Mouse (Mus musculus) common myeloid progenitor, adult 5-6 weeks (primary cell): Measurements from ENCODE around the gene Dct. TPM values are rescaled to one million over a fixed set of nuclear protein-coding genes. Genes with fewer than 3 reads are reported as not detected.

Source experiments
- ATAC-seq: replicated peaks from 2 replicates; pipeline ENCODE4 v1.8.0; 2016; ENCODE audit warnings: low read depth, mild to moderate bottlenecking, moderate TSS enrichment, inconsistent platforms; ENCODE audit not compliant: poor library complexity, severe bottlenecking
- total RNA-seq: library from RNA; stranded (forward); fragments of 200-1000, 187-1606 nt; gene quantifications from 2 replicates; pipeline ENCODE4 v1.2.3, GENCODE M21; 2017

Gene Dct
- total RNA-seq, 1 experiment from 2014 or later: 0.27 TPM

DNA sequence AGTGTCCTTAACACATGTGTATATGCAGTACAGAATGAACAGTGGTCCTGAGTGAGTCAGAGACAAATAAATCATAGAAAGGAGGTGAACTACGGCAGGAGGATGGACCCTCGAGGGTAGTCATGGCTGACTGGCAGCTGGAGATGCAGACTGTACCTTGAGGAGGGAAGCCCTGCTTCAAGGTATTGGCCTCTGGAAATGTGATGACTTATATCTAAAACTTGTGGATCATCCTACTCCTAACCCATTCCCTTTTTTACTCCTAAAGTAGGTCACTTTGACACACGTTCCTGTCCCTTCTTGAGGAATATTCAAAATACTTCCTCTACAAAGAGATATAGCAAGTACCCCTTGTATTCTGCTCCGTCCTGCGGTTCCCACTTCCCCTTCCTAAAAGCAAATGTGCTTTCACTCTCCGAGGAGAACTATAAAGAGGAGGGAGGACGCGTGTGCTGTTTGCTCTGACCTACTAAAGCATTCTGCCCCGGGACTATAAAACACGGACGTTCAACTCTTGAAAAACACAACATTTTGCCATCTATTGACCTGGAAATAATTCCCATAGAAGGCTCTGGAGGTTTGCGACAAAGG is 2.3 kb downstream of the Dct start:
- ATAC-seq: peak; percentile 95

DNA sequence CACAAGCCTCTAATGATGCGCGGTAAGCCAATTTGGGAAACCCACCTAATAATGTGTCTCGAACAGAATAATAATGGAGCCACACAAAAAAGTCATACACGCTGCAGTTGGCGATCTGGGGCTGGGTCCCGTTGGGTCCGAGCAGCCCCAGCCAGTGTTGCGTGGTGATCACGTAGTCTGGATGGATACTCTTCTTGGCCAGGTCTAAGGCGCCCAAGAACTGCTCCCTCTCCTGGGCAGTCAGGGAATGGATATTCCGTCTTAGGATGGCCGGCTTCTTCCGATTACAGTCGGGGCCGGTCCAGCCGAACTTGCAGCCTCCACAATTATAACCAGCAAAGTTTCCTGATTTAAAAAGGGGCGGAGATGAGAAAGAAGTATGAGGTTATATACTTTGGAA is 9.1 kb downstream of the Dct start:
- no peak for ATAC-seq

DNA sequence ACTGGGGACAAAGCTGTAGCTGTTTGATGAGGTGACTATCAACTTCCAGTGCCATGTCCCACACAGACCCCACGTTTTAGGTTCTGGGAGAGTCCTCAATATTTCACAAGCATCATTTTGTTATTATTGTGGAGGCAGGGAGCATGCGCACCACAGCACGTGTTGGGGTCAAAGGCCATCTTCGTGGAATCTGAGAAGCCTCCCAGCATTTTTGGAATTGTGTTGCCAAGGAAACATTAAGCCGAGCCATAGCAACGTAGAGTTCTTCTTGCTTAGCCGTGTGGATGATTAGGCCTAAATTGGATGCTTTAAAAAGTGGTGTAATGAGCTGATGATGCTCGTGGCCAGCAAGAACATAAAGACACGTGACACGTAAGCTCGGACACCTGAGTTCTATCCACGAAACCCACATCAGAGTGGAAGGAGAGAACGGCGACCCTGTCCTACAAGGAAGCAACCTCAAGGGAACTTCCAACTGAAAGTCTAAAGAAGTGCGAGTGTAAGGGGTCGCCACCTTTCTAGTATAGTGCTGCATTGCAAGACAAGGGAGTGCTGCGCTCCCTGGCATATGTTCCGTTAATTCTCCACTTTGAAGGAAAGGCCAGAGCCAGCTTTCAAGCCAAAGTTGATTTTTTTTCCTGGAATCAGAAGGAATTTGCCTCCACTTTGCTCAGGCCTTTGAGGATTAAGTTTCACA is 9.8 kb downstream of the Dct start:
- ATAC-seq: no peak

DNA sequence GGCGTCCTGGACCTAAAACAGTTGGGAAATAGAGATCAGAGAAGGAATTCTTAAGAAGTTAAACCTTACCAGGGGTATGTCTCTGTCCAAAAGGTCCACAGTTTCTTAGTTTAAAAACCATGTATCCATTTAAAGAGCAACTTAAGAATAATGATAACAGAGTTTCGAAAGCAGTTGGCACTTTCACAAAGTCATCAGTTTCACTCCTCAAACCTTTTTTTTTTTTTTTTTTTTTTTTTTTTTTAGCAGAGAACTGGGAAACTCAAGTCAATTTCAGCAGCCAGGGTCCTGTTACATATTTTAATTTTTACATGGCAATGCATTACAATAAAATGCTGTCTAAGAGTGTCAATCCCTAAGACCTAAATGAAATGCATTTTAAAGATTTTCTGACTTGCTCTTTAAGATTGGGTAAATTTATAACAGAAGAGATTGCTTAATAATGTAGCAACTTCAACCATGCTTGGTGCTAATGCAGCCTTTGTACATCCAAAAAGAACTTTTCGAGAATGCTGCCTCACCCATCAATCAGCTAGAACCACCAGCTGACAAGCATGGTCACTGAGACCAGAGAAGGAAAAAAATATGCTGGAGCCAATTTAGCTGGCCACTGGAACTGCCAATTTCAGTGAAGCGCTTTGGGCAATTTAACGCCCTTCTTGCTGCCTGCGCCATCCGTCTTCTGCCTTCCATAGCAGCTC is 11.3 kb downstream of the Dct start:
- no peak for ATAC-seq

DNA sequence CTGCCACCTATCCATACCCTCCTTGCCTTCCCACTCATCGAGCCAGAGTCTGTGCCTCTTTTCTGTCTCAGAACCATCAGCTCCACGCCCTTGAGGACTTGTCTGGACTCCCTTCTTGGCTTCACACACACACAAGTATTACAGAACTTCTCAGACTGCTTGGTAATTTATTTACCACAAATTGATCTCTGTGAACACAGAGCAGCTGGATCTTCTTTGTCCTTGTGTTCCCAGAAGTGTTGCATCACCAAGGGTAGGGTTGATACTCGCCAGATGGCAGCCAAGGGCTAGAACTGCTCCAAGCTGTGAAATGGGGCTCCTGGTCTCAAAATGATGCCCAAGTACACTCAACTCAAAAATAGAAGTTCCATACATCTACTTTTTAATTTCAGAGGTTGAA is 13.0 kb downstream of the Dct start:
- ATAC-seq: no peak

DNA sequence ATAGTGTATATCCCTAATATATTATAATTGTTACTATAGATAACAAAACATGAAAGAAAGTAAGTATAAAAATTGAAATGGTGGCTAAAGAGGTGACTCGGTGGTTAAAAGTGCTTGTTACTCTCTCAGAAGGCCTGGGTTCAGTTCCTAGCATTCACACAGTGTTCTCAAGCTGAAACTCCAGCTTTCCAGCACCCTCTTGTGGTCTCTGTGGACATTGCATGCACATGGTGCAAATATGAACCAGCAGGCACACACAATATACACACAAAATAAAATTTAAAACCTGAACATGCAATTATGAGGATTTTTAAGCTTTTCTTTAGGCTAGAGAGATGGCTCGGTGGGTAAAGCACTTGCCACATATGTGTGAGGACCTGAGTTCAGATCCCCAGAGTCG is 24.5 kb downstream of the Dct start:
- no peak for ATAC-seq

DNA sequence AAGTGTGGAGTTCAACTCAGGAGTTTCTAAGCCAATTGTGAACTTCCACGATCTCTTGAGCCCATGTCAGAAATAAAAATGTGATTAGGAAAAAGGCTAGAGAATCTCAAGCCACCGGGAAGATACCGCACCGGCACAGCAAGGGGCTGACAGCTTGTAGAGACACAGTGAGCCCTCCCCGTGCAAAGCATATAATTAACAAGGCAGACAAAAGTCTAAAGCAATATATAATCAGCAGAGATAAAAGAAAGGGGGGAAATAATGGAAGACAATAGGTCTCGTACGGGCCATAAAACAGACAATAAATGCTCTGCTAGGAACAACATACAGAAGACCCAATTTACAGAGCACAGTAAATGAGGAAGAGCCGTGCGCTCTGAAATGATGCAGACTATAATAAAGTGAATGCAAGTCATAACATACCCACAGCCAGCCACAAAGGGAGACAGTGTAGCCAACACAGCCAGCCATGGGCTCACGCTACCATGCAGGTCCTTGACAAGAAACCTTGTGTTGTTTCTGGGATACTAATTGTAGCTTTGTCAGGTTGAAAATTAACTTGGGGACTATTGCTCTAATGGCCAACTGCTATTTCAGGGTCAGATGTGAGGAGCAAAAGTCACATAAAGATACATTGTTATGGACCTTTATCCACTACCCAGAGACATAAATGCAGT is 30.0 kb downstream of the Dct start:
- no peak for ATAC-seq

DNA sequence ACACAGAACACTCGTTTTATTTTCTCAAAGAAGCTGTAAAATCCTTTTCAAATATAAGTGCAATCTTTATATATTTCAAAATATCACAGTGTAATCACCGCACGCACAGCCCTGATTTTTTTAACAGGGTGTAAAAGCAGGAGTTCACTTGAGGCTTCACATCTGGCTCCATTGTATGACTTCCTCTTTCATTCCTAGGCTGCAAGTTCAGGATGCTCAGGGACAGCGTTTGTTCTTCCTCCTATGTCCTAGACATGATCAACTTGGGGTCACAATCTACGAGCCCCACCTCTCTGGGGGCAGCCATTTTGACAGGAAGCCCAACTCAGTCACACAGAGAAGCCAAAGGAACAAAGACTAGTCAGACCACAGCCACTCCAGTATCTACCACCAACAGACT is 32.7 kb downstream of the Dct start:
- peak; percentile 68 for ATAC-seq

DNA sequence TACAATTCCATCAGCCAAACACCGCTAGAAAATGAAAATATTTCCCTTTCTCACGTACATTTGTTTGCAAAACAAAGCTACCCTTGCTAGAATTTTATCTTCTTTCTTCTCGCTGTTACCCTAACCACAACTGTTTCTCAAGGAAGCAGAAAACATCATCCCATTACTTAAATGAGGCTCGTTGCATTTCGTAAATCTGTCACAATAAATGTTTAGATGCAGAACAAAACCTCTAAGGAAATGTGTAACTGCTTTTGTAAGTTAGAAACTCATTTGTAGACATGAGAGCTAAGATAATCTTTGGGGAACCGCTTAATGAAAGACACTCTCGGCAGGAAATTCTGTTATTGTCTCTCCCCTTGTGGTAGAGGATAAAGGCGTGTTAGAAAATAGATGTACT is 38.8 kb downstream of the Dct start:
- no peak for ATAC-seq

DNA sequence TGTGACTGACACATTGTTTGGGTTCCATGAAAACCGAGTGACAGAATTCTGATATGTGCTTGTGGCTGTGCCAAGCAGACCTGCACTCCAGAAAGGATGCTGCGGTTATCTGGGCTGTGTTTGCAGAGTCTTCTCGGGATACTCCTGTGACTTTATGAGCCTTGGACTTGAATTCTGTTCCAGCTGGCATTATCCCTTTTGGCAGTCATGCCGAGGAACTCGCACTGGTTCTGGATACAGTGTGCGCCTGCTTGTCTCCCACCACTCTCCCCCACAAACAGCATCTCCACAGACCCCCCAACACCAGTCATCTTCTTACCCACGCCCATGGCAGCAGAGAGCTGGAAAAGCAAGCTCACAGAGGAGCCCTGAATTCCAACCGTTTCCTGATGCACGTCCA is 42.5 kb downstream of the Dct start:
- no peak for ATAC-seq

DNA sequence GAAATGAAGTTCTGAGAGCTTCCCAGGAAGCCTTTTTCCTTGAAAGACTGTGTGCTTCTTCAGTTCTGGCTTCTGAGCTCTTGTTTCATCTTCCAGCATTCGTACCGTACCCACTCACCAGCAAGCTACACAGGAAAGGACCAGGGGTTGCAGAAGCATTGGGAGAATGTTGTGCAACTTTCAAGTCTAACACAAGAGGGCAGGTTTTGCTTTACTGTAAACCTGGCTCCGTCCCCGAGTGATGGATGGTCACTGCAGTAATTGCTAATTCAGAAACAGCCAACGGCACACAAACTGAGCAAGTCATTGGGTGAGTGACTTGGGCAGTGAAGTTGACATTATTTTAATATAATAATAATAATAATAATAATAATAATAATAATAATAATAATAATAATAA is 46.3 kb downstream of the Dct start:
- peak; percentile 76 for ATAC-seq

DNA sequence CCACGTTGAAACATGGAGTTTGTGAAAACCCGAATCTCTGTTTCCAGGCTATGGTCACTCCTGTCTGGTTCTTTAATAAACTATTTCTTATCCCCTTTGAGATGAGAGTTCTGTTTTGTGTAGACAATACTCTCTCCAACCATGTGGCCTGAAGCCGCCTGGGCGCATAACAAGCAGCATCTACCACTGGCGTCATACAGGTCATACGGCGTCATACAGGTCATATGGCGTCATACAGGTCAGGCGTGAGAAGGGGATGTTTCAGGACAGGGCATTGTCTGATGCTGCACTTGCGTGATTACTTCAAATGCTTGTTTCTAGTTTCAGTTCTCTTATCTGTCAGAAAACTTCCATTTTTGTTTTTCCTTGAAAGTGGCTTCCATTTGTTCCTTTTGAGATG is 47.6 kb downstream of the Dct start:
- ATAC-seq: no peak

DNA sequence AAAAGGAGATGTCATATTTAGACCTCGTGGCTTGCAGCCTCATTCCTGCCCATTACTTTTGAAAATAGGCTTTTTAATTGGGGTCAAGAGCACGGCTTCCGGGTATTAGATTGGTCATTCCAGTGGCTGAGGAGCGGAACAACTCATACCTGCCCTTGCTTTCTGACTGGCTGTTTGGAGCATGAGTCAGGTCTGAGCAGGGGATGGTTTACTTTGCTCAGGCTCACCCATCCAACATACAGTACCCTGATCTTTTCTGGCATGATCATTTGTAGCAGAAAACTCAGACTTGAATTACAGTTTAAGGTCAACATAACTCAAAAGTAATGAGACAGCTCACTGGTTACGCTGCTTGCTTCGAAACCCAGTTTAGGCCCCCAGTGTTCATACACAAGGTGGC is 58.2 kb downstream of the Dct start:
- no peak for ATAC-seq

DNA sequence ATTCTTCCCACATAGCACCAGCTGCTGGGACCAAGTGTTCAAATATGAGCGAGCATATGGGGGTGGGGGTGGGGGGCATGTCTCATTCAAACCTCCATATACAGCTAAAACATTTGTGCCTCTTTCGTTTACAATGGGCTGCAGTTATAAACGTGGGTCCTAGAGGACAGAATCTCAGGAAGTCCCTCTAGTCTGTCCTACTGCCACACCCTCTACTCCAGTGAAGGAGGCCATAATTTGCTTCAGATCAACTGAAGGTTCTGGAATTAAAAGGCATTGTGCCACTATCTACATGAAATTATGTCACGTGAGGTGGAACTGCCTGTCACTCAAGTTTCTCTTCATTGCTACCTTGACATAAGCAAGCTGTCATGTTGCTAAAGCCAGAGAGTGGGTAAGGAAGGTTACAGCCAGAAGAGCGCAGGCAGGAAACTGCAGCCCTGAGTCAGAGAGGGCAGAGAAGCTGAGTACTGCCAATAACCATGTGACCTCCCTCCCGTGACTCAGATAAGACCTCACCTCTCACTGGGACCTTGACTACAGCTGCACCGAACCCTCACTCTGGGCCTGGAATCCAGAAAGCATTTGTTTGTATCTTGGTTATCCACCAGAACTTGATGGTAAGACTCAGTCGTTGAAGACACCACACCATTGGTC is 59.3 kb downstream of the Dct start:
- no peak for ATAC-seq

DNA sequence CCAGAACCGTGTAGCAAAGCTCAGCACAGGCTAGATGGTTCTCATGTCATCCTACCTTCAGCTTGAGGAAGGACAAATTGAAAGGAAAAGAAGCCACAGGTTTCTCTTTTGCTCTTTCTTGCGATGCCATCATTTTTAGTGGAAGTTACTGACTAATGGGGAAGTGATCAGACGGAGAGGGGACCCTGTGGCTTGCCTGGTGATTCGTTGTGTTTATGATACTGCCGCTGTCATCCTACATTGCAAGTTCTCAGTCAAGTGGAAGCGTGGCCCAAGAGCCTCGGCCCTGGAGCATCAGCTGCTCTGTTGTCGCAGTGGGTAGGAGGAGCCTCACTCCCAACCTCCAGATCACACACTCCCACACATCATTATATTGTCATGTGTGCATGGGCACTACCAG is 61.8 kb downstream of the Dct start:
- peak; percentile 79 for ATAC-seq

DNA sequence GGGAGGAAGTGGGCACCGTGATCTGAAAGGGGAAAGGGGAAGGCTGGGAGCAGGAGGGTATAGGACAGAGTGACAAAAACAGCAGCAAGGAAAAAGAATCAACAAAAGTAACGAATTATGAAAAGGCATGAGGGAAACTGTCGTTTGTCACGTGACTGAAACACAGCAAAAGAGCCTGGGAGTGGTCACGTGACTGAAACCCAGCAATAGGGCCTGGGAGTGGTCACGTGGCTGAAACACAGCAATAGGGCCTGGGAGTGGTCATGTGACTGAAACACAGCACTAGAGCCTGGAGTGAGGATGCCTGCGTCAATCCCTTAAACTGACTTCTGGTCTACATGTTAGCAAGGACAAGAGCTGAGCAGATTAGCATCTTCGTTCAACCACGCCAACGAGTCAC is 63.6 kb downstream of the Dct start:
- no peak for ATAC-seq

DNA sequence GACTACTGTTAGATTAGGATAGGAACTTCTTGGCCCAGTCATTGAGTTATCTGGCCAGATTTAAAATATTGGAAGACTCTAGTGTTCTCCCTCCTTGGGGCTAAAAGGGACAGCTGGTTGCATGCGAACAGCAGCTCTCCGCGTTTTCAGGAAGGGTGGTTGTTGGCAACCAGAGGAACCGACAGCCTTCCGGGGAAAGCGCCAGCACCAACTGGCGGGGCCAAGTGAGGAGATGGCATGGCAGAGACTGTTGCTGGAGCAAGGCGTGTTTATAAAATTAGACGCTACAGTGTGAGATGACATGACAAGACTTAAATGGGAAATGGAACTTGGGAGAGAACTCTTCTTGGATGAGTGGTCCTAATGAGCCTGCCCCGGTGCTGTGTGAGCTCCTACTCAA is 70.5 kb downstream of the Dct start:
- no peak for ATAC-seq

DNA sequence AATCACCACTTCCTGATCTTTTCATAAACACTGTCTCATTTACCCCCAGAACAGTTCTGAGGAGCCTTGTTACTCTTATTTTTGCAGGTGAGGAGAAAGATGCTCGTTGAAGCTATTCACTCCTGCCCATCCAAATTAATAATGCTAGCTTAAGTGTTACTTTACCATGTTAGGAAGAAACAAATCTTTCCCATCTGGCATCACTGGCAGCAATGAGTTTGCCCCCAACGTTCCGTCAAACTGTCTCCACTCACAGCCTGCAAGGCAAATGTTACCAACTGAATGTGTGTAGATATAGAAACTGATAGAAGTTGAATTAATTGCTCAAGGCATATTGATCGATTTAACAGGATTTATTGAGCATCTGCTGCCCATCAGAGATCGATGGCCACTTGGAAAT is 79.5 kb downstream of the Dct start:
- ATAC-seq: no peak
